Mouse (Mus musculus) hindbrain, embryonic 10.5 days (tissue): Measurements from ENCODE around the gene Kirrel3. TPM values are rescaled to one million over a fixed set of nuclear protein-coding genes. Genes with fewer than 3 reads are reported as not detected.

Experiments
- DNase-seq: peaks from one replicate; pipeline ENCODE4 v3.0.0-alpha.2; 2017; ENCODE audit warnings: low spot score
- H3K27ac ChIP-seq: fragments of 300-500 bp; sonication (generic); 2 replicates; pipeline ENCODE4 v1.5.1; 2016; ENCODE audit warnings: mild to moderate bottlenecking, moderate library complexity
- H3K27me3 ChIP-seq: fragments of 300-500 bp; sonication (generic); 2 replicates; pipeline ENCODE4 v1.6.1; 2016; ENCODE audit warnings: mild to moderate bottlenecking; ENCODE audit not compliant: poor library complexity, insufficient read depth, severe bottlenecking
- H3K36me3 ChIP-seq: fragments of 300-500 bp; sonication (generic); 2 replicates; pipeline ENCODE4 v1.6.1; 2016; ENCODE audit warnings: mild to moderate bottlenecking, moderate library complexity
- H3K4me1 ChIP-seq: fragments of 300-500 bp; sonication (generic); replicated peaks from 2 replicates; pipeline ENCODE4 v1.6.1; 2016; ENCODE audit warnings: mild to moderate bottlenecking
- H3K4me3 ChIP-seq: fragments of 300-500 bp; sonication (generic); 2 replicates; pipeline ENCODE4 v1.5.1; 2016; ENCODE audit warnings: mild to moderate bottlenecking, moderate library complexity
- H3K9me3 ChIP-seq: fragments of 300-500 bp; sonication (generic); 2 replicates; pipeline ENCODE4 v1.6.1; 2016; ENCODE audit warnings: mild to moderate bottlenecking, moderate library complexity
- WGBS: fragments of 180-500 bp; shearing (Covaris S2); methylation state at CpG from one replicate; pipeline ENCODE4 v1.1.7; 2016; 5-methylcytosine and 5-hydroxymethylcytosine counted together
- polyA plus RNA-seq: library from polyadenylated mRNA; unstranded; fragments of >200 nt; fragmentation: Nextera tagmentation; extraction: Ambion mirVana; gene quantifications from 2 replicates; pipeline ENCODE4 v1.2.1, GENCODE M21; 2016

Kirrel3 gene
- polyA plus RNA-seq, 1 experiment from 2014 or later: 9.8 TPM

DNA sequence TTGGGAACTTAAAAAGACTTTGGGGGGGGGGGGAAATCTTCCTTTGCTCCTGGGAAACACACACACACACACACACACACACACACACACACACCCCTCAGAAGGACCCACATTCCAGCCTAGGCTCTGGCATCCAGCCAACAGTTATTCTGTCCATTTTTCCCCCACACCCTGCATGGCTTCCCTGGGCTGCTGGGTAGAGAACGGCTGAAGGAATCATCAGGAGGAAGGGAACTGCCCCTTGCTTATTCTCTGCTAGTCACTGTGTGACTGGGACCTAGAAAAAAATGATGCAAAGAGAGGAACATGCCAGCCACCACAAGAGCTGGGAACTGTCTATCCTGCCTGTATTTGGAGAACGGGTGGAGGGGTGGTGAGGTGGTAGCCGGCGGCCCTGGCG lies 532.4 kb downstream of the Kirrel3 start:
- Histone ChIP-seq H3K4me1 (peaks cover 9% of the 10 kb centered on the region), H3K4me3 (no peak overlapping the region), H3K9me3 (no peaks in the 10 kb centered on the region), H3K27me3 (peaks cover 10% of the 10 kb centered on the region), H3K36me3 (no peaks in the 10 kb centered on the region), H3K27ac (no peak overlapping the region)
- DNase-seq: no peak
- WGBS: 63% methylated on average over 5 of the region's 5 CpGs

DNA sequence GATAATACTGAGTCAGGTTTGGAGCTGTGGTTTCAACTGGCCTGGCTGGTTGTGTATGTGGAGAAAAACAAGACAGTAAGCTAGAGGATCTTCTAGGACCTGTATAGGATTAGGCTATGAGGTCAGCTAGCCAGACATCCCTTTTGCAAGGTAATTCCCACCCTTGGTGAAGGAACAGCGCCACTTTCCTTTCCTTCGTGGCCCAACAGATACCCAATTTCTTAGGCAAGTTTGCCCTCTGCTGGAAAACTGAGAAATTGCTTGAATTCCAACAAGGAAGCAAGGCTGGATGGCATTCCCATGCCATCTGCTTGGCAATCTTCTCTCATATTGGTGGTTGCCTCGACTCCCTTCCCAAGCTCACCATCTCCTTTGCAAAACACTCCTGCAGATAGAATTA lies 533.7 kb downstream of the Kirrel3 start:
- H3K4me3 ChIP-seq: no peak overlapping the region
- H3K27me3 ChIP-seq: peaks cover 20% of the 10 kb centered on the region
- H3K27ac ChIP-seq: no peak overlapping the region
- no peaks in the 10 kb centered on the region for H3K9me3 ChIP-seq
- peak; percentile 39 for DNase-seq
- WGBS: 16% methylated on average over 3 of the region's 3 CpGs
- no peaks in the 10 kb centered on the region for H3K36me3 ChIP-seq
- peaks cover 12% of the 10 kb centered on the region for H3K4me1 ChIP-seq

DNA sequence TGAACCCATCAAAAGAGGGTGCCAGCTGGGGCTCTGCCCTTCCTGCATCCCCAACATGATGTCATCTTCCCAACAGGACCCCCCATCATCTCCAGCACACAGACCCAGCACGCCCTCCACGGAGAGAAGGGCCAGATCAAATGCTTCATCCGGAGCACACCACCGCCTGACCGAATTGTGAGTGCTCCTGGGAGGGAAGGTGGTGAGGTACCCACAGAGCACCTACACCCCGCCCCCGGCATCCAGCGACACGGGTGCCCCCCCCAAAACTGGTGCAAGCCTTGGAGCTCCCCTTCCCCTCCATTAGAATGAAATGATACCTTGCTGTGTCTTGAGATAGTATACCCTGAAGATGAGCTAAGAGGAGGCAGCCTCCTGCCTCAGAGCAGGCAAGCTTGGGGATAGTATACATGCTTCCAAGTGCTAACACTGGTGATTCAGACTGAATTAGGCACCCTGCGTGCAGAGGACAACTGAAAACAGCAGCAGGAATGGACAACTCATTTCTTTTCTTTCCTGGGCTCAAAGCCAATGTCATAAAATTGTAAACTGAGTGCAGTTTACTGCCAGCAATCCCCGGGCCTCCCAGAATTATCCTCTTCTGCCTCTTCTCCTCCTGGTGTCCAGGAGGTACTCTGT lies 534.4 kb downstream of the Kirrel3 start:
- Histone ChIP-seq H3K4me1 (peaks cover 19% of the 10 kb centered on the region), H3K9me3 (no peaks in the 10 kb centered on the region), H3K36me3 (no peaks in the 10 kb centered on the region), H3K4me3 (no peak overlapping the region), H3K27ac (no peak overlapping the region), H3K27me3 (peaks cover 26% of the 10 kb centered on the region)
- WGBS: 66% methylated on average over 11 of the region's 11 CpGs
- no peak for DNase-seq

DNA sequence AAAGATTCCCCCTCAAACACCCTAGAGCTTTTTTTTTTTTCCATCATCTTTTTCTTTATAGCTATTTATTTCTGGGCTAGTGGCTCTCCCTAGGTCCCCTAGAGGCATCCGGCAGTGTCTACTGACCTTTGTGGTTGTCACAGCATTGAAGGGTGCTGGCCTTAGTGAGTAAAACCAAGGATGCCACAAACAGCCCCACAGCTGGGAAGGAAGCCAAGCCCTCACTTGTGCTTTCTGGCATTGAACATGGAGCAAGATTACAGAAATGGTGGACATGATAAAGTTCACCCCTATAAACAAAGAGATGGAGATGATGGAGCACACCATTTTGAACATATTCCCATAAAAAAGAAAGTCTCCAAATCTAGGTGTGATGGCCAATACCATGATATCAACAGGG lies 536.0 kb downstream of the Kirrel3 start:
- Histone ChIP-seq H3K27ac (no peak overlapping the region), H3K27me3 (peaks cover 36% of the 10 kb centered on the region), H3K36me3 (no peaks in the 10 kb centered on the region), H3K4me3 (no peak overlapping the region), H3K9me3 (no peaks in the 10 kb centered on the region), H3K4me1 (peaks cover 24% of the 10 kb centered on the region)
- DNase-seq: no peak
- 82% methylated on average over 1 of the region's 1 CpGs for WGBS

DNA sequence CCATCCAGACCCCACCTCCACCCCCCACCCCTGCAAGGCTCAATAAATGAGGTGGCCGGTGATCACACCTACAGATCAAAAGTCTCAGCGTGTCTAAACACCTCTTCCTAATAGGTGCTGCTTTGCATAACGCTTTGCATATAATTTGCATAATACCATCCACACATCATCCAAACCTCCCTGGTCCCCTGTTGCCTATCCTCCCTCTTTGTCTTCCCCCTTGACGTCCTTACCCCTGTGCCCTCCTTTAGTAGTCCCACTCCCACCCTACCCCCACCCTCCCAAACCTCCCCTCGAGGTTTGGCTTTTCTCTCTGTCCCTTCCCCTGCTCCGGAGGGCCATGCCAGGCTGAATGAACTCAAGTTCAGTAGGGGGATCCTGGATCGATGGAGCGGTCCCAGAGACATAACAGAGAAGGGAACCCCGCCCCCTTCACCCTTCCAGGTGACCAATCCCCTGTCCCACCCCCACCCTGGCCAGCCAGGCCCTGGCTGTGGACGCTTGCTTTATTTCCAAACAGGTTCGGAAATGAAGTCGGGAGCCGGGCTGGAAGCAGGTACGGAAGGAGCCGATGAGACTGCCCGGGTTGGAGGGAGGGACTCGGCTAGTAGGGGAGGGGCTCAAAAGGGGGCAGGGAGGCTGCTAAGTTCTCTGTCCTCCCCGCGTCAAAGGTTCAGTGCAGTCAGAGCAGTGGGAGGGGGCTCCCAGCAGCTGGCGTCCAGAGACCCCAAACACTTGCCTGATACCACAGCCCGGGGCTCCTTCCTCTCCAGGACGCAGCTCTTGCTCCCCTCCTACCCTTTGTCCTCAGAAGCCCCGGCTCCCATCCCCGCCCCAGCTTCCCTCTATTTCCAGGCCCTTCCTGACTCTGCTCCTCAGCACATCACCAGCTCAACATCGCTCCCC lies 539.1 kb downstream of the Kirrel3 start:
- Histone ChIP-seq H3K36me3 (no peaks in the 10 kb centered on the region), H3K4me3 (peak overlapping the region; percentile 53), H3K27ac (peak overlapping the region; percentile 76), H3K9me3 (no peaks in the 10 kb centered on the region), H3K27me3 (peaks cover 26% of the 10 kb centered on the region), H3K4me1 (peaks cover 15% of the 10 kb centered on the region)
- peak; percentile 36 for DNase-seq
- 4% methylated on average over 25 of the region's 25 CpGs for WGBS

DNA sequence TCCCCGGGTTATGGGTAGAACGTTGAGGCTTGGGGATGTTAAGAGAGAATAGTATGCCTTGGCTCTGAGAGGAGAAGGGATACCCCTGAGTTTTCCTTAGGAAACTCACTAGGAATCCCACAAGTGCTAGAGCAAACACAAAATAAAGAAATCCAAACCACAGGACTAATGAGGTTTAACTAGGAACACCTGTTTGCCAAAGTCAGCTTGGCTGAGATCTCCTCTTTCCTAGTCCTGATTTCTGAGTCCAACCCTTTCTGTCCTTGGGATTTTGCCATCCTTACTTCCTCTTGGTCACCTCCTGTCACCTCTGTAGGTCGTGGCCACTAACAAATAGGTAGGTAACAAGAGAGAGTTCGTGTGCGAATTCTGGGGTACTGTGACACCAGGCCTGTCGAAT lies 540.6 kb downstream of the Kirrel3 start:
- no peak for DNase-seq
- Histone ChIP-seq H3K36me3 (no peaks in the 10 kb centered on the region), H3K27me3 (peaks cover 26% of the 10 kb centered on the region), H3K9me3 (no peaks in the 10 kb centered on the region), H3K4me3 (no peak overlapping the region), H3K27ac (no peak overlapping the region), H3K4me1 (peaks cover 15% of the 10 kb centered on the region)
- 74% methylated on average over 6 of the region's 6 CpGs for WGBS

GRCm38 (mm10) chr9:35026897-35027311 lies 541.2 kb downstream of the Kirrel3 start:
- WGBS: 65% methylated on average over 6 of the region's 6 CpGs
- no peak for DNase-seq
- H3K9me3 ChIP-seq: no peaks in the 10 kb centered on the region
- H3K4me3 ChIP-seq: no peak overlapping the region
- H3K27me3 ChIP-seq: peaks cover 26% of the 10 kb centered on the region
- H3K4me1 ChIP-seq: peaks cover 21% of the 10 kb centered on the region
- no peaks in the 10 kb centered on the region for H3K36me3 ChIP-seq
- no peak overlapping the region for H3K27ac ChIP-seq

DNA sequence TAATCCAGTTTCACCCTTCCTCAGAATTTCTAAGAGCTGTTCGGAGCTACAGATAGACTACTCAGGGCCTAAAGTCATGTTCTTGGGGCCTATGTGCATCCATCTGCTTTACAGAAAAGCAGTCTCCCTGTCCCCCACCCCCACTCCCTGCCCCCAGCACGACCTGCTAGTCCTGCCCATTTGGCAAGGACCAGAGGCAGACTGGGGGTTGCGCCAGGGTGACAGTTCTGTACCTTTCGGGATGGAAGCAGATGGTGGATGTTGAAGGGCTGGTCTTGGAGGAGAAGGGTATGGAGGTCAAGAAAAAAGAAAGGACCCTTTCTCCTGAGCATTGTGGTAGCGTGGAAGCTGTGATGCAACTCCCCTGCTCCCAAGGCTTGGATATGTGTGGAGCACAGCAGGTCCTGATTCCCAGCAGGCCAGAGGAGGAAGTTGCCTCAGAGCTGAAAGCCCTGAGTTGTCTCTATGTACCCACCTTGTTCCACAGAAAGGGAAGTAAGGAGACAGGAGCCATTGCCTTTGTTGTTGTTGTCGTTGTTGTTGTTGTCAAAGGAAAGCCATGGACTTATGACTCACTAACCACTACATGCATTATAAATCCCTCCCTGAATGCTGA lies 541.8 kb downstream of the Kirrel3 start:
- Histone ChIP-seq H3K4me3 (no peak overlapping the region), H3K36me3 (no peaks in the 10 kb centered on the region), H3K4me1 (peaks cover 22% of the 10 kb centered on the region), H3K27me3 (peaks cover 26% of the 10 kb centered on the region), H3K27ac (no peak overlapping the region), H3K9me3 (no peaks in the 10 kb centered on the region)
- DNase-seq: no peak
- WGBS: 88% methylated on average over 6 of the region's 6 CpGs

DNA sequence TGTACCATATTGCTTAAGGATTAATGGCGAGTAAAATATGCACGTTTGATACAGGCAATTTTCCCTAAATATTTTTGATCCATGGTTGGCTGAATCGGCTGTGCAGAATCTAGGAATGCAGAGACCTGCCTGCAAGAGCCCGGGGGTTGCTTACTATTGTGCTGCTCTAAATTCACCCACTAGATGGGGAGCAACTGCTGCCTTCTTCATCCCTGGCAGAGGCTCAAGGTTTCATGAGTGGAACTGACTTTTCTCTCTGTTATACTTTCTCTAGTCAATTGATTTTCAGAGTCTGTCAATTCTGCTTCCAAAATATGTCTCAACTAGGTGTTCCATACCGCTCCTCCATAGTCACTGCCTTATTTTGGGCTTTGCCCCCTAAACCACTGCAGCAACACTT lies 545.1 kb downstream of the Kirrel3 start:
- Histone ChIP-seq H3K27me3 (peaks cover 4% of the 10 kb centered on the region), H3K4me1 (peaks cover 12% of the 10 kb centered on the region; the same call in 1 of the 2 replicates), H3K4me3 (no peak overlapping the region), H3K36me3 (no peaks in the 10 kb centered on the region), H3K9me3 (no peaks in the 10 kb centered on the region), H3K27ac (no peak overlapping the region)
- WGBS: 82% methylated on average over 5 of the region's 5 CpGs
- no peak for DNase-seq

GRCm38 (mm10) chr9:35032457-35032856 lies 546.8 kb downstream of the Kirrel3 start:
- Histone ChIP-seq H3K4me3 (no peak overlapping the region), H3K27me3 (no peaks in the 10 kb centered on the region; the same call in 1 of the 2 replicates), H3K9me3 (no peaks in the 10 kb centered on the region), H3K36me3 (no peaks in the 10 kb centered on the region), H3K27ac (no peak overlapping the region), H3K4me1 (peaks cover 12% of the 10 kb centered on the region; the same call in 1 of the 2 replicates)
- 78% methylated on average over 6 of the region's 6 CpGs for WGBS
- no peak for DNase-seq

DNA sequence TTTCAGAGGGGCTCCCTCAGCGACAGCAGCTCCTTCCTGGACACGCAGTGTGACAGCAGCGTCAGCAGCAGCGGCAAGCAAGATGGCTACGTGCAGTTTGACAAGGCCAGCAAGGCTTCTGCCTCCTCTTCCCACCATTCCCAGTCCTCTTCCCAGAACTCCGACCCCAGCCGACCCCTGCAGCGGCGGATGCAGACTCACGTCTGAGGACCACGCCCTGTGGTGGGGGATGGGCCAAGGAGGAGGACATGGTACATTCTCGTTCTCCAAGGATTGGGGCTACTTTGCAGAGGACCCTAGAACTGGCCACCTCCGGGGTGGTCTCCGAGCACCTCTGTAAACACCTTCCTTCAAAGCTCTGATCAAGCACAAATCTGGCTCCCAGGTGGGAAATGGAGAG lies 549.4 kb downstream of the Kirrel3 start:
- no peaks in the 10 kb centered on the region for H3K9me3 ChIP-seq
- peaks cover 12% of the 10 kb centered on the region; the same call in 1 of the 2 replicates for H3K4me1 ChIP-seq
- no peaks in the 10 kb centered on the region for H3K36me3 ChIP-seq
- H3K4me3 ChIP-seq: no peak overlapping the region
- WGBS: 50% methylated on average over 14 of the region's 14 CpGs
- H3K27ac ChIP-seq: no peak overlapping the region
- DNase-seq: no peak
- no peaks in the 10 kb centered on the region for H3K27me3 ChIP-seq

- Histone ChIP-seq H3K36me3 (no peaks in the 10 kb centered on the region), H3K27ac (no peak overlapping the region), H3K4me1 (peaks cover 12% of the 10 kb centered on the region), H3K27me3 (no peaks in the 10 kb centered on the region), H3K4me3 (no peak overlapping the region), H3K9me3 (no peaks in the 10 kb centered on the region)
- WGBS: 80% methylated on average over 7 of the region's 7 CpGs
- DNase-seq: no peak
Measured at GRCm38 (mm10) chr9:35038922-35039586, 553.4 kb downstream of the Kirrel3 start.
